Mouse (Mus musculus) heart, adult 8-10 months (tissue): ENCODE data around the gene Lrfn4. TPM values are rescaled to one million over a fixed set of nuclear protein-coding genes. Genes with fewer than 3 reads are reported as not detected.

Experiments
- DNase-seq: peaks from one replicate; pipeline ENCODE4 v3.0.0; 2022; ENCODE audit warnings: low spot score
- total RNA-seq, 4 experiments: library from RNA; stranded (reverse); gene quantifications; 2 replicates each; pipeline ENCODE4 v1.2.4; 2022

Lrfn4 gene
- total RNA-seq = 1 to 10 TPM; 5.7 to 7.8 (median 7.1) TPM

- peak; percentile 78 for DNase-seq
Measured at GRCm38 (mm10) chr19:4615151-4616093, at the start of gene Lrfn4. TSS of gene Lrfn4 (minus strand) at chr19:4615667.

GRCm38 (mm10) chr19:4658156-4658555 lies 42.7 kb upstream of the Lrfn4 start:
- no peak for DNase-seq

DNA sequence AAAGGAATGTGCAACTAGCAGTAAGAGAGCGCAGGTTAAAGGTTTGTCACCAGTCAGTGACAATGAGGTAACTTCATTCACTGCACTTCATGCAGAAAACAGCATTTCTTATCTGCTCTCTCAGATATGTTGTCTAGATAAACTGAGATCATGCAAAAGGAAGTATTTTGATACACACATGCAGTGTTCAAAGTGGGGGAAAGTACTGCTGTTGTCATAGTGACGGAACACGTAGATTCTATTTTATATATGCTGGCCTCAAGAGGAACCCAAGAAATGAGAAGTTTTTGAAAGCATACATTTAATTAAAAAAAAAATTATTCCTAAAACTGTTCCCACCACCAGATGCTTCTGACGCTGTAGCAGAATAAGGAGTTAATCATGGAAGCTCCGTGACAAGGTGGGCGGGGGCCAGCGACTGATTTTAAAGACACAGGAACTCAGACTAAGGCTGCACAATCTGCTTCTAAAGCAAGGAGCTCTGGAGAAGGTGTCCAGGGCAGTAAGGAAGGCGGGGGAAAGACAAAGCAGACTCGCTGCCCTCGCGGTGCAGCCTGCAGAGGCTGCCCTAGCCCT lies 31.5 kb upstream of the Lrfn4 start:
- no peak for DNase-seq

GRCm38 (mm10) chr19:4644271-4644670 lies 28.8 kb upstream of the Lrfn4 start:
- no peak for DNase-seq

GRCm38 (mm10) chr19:4635986-4636385 lies 20.5 kb upstream of the Lrfn4 start:
- no peak for DNase-seq

GRCm38 (mm10) chr19:4628819-4629218 lies 13.4 kb upstream of the Lrfn4 start:
- DNase-seq = peak; percentile 41

GRCm38 (mm10) chr19:4625829-4626535 lies 10.5 kb upstream of the Lrfn4 start:
- DNase-seq = no peak

DNA sequence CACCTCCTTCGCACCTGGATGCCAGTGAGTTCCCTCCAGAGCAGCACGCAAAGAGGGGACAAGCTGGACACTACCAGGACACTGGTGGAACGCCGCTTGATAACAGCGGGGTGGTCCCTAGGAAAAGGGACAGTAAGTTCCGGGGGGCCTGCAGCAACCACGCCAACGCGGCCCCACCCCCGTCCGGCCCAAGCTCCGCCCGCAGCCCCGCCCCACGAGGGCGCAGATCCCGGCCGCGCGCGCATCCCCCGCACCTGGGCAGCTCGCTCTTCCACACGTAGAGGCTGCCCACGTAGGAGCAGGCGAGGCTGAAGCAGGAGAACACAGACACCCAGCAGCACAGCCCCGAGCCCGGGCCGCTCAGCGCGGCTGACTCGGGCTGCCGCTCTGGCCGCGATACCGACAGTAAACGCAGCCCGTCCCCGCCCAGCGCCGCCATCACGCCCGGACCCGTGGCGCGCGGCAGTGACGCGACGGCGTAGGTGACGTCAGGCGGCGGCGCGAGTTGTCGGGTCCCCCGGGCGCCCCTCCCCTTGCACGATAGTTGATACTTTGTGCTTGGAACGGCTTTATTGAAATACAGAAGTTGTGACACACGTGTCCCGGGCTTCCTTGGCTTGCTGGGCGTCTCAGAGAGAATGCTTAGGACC lies 9.8 kb upstream of the Lrfn4 start, which contains the start of gene Rce1:
Rce1 (minus strand) TSS at position 463 of the 650 bp plus-strand sequence.
- DNase-seq = peak; percentile 84

DNA sequence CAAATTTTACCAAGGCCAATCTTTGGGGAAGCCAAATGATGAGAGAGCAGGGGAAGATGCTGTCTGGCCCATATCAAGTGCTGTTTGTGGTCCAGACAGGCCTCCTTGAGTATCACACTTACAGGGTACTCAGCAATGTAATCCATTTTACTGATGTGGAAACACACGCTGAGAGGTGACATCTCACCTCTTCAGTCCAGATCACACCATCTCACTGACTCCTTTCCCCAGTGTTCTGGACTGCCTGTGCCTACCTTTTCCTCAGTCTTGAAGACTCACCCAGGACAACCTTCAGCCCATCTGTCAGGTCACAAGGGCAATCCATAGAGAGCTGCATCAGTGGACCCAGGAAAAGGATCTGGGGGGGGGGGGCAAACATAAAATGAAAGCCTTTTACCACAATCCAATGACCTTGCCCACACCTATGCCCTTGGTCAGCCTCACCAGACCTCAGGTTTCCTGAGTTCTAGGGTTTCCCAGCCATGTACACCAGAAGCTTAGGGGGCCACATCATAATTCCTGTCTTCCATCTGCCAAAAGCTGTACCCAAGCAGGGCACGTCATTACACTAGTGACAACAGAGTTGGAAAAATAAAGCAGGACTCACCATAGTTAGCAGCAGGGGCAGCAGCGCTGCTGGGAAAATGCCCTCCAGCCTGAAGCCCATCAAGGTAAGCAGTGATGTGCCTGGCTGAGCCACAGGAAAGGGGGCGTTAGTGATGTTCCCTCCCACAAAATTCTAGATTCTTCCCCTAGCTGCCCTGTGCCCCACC lies 9.1 kb upstream of the Lrfn4 start:
- no peak for DNase-seq

- DNase-seq = no peak
Measured at GRCm38 (mm10) chr19:4624006-4624405, 8.5 kb upstream of the Lrfn4 start.

- DNase-seq = no peak
Measured at GRCm38 (mm10) chr19:4623419-4623818, 8.0 kb upstream of the Lrfn4 start.

GRCm38 (mm10) chr19:4622780-4623179 lies 7.3 kb upstream of the Lrfn4 start:
- no peak for DNase-seq

DNA sequence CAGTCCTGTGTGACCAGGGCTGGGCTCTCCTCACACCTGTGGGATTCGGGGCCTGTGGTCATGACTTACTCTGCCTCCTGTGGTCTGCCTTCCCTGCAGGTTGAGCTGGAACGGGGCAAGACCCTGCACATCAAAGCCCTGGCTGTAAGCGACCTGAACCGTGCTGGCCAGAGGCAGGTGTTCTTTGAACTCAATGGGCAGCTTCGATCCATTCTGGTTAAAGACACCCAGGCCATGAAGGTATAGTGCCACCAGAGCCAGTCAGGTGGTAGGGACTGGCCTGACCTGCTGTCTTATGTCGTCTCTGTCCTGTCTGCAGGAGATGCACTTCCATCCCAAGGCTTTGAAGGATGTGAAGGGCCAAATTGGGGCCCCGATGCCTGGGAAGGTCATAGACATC lies 5.3 kb upstream of the Lrfn4 start:
- DNase-seq = no peak

GRCm38 (mm10) chr19:4619461-4619860 lies 4.0 kb upstream of the Lrfn4 start:
- no peak for DNase-seq

- DNase-seq = no peak
Measured at GRCm38 (mm10) chr19:4618183-4618582, 2.7 kb upstream of the Lrfn4 start.

DNA sequence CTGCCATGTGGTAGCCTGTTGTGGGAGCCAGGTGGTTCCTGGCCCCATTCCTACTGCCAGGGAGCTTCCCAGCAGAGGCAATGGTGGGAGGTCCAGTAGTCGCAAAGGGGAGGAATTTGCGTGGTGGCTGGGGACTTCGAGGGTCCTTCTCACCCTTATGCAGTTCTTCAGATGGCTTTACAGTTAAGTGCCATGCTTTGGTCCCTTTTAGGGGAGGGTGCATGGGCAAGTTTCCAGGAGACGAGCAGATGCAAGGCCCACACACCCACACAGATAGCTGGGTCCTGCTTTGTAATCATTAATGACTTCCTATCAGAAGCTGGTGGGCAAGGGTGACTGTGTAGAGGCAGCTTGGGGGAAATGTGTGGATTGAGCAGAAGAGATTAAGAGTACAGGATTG lies 1.1 kb upstream of the Lrfn4 start:
- DNase-seq = no peak

DNA sequence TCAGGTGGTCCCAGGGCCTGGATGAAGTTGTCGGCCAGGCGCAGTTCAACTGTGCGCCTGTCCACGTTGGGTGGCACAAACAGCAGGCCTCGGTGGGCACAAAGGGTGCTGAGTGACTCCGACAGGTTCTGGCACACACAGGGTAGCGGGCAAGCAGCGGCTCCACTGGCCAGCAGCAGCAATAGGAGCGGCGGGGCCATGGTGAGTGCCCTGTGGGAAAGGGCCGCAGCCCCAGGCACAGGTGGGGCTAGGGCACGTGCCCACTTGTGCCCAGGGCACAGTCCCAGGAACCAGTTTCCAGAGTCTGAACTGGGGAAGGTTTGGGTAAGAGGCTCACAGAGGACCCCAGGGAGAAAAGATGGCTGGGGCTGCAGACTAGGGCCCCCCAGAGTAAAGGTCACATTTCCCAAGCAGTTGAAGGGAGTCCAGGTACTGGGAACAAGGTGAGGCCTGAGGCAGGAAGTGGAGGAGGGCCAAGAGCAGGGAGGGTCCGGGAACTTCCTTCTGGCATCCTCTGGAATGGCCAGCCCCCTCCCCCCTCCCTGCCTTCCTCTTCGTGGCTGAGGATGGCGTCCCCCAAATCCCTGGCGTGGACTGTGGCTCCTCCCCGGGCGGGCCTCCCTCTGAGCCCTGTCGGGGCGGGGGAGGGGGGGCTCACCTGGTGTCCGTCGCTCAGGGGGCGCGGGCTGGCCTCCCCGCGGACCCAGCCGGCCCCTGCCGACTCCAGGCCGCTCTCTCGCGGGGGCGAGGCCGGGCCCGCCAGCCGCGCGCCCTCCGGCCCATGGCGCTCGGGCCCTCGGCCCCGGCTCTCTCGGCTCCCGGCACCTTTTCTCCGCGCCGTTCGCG lies 939 bp downstream of the Lrfn4 start:
- DNase-seq = no peak

DNA sequence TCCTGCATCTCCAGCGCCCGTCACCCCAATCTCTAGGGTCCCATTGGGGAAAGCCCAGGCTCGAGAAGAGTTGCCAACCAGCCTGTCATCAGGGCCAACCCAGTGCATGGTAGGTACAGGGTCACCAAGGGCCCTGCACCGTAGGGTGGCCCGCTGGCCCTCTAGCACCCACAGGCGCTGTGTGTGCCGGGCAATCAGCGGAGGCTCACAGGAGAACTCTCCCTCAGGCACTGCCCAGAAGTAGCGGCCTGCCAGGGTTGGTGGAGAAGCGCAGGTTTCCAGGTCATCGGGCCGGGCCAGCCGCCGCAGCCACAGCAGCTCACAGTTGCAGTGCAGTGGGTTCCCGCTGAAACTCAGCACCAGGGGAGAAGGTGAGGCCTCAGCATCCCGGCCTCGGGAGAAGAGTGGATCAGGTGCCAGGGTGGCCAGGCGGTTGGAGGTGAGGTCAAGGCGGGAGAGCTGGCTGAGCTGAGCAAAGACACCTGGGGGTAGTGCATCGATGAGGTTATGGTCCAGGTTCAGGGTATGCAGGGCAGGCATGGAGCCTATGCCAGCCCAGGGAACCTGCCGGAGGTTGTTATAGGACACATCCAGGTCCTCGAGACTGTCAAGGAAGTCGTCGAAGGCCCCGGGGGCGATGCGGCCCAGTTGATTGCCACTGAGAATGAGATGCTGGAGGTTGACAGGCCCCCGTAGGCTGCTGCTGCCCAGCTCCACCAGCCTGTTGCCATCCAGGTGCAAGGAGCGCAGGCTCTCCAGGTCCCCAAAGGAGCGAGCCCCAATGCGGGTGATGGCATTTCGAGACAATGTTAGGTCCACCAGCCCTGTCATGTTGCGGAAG lies 1.8 kb downstream of the Lrfn4 start:
- DNase-seq = no peak
